In the genomic region with DNA sequence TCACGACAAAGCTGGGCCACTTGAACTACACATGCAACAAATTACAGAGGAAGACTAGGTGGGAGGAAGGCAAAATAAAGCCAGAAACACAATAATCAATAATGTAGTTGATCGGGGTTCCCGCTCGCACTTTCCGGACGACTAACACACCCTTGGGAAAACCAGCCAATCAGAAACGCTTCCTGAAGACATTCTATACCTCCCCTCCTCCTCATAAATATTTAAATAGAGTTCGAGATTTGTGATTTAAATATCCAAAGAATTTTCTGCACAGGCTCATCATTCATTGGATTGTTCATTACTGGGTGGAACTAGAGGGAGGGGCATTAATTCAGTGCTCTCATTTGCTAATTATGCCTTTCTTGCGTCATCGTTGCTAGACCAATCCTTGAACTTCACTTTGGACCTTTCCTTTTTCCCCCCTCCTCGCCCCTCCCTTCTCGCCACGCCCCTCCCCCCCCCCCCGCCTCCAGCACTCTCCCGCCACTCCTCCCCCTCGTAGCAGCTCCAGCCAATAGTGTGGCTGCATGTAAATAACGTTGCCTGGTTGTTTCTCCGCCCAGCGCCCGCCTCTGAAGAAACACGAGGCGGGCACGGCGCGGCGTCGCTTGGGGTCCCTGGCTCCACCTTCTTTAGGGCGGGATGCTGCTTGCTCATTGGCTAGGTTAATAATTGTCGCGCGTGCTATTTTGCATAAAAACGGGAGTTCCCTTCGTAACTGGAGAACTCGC, we compare ENCODE assay signal across 8 mouse cellular contexts.
DNase-seq lines count a peak whose midpoint lies in the region; ATAC-seq and TF ChIP-seq lines count a peak whose summit lies in the region.

No protein-coding gene starts in this region.

- no peak for TF ChIP-seq EP300 in lung, postnatal 0 days (IDR thresholded peaks at IDR 0.05)

- peak overlapping the region; percentile 49 for H3K4me2 ChIP-seq in embryonic facial prominence, embryonic 12.5 days (replicated peaks)
- H3K4me2 ChIP-seq in lung, postnatal 0 days (replicated peaks; ENCODE audit: low read depth, low read length): peak overlapping the region; percentile 51

- no peaks in the 10 kb centered on the region for H3K9me3 ChIP-seq in embryonic facial prominence, embryonic 12.5 days
- H3K9me3 ChIP-seq in lung, postnatal 0 days (ENCODE audit: low read length): no peaks in the 10 kb centered on the region

- peak; percentile 93 for ATAC-seq in embryonic facial prominence, embryonic 12.5 days (ENCODE audit: insufficient number of reproducible peaks, insufficient read depth, low FRiP score, low TSS enrichment)
- ATAC-seq in lung, postnatal 0 days: peak; percentile 99

- H3K36me3 ChIP-seq in embryonic facial prominence, embryonic 12.5 days: no peaks in the 10 kb centered on the region
- no peaks in the 10 kb centered on the region for H3K36me3 ChIP-seq in lung, postnatal 0 days (ENCODE audit: insufficient read depth, low read length)

- no peak for TF ChIP-seq CTCF in lung, postnatal 0 days (IDR thresholded peaks at IDR 0.05)

- H3K4me1 ChIP-seq in embryonic facial prominence, embryonic 12.5 days: peaks cover 16% of the 10 kb centered on the region
- H3K4me1 ChIP-seq in lung, postnatal 0 days (ENCODE audit: insufficient read depth, low read depth, low read length): no peaks in the 10 kb centered on the region

- no peak overlapping the region for H3K9ac ChIP-seq in embryonic facial prominence, embryonic 12.5 days
- no peak overlapping the region for H3K9ac ChIP-seq in lung, postnatal 0 days (replicated peaks; ENCODE audit: low read depth)

- H3K27ac ChIP-seq in embryonic facial prominence, embryonic 12.5 days: no peak overlapping the region
- H3K27ac ChIP-seq in lung, postnatal 0 days (ENCODE audit: low read length): no peak overlapping the region

- peak overlapping the region; percentile 21 for H3K4me3 ChIP-seq in embryonic facial prominence, embryonic 12.5 days
- peak overlapping the region; percentile 37 for H3K4me3 ChIP-seq in lung, postnatal 0 days (ENCODE audit: low read depth, low read length)

- DNase-seq in spleen, postnatal 10 days (ENCODE audit: low spot score in 2 of 2): peak; percentile 65 to 88
- no peak for DNase-seq in spleen, adult 12 weeks (ENCODE audit: low spot score)
- DNase-seq in heart, adult 8-10 months (ENCODE audit: low spot score): peak; percentile 79
- DNase-seq in kidney, adult 18-20 months: peak; percentile 63
- peak; percentile 99 for DNase-seq in lung, postnatal 0 days (ENCODE audit: low spot score)
- peak; percentile 98 for DNase-seq in retina, embryonic 14.5 days (ENCODE audit: low spot score)
- DNase-seq in yolk sac, embryonic 10.5 days (ENCODE audit: low spot score): peak; percentile 99

- WGBS in embryonic facial prominence, embryonic 12.5 days: under 1% methylated on average over 32 of the region's 34 CpGs
- under 1% methylated on average over 30 of the region's 34 CpGs for WGBS in lung, postnatal 0 days

- peaks cover 11% of the 10 kb centered on the region; the same call in 1 of the 2 replicates for H3K27me3 ChIP-seq in embryonic facial prominence, embryonic 12.5 days
- H3K27me3 ChIP-seq in lung, postnatal 0 days (replicated peaks; ENCODE audit: insufficient read depth, low read length): peaks cover 75% of the 10 kb centered on the region
